Mouse (Mus musculus): ENCODE results near the gene Vmn1r31.

Gene Vmn1r31

GRCm38 (mm10) chr6:58475230-58475629, at the start of gene Vmn1r31:
Gene Vmn1r31 (minus strand): TSS chr6:58475330.
- DNase-seq (ENCODE audit: low spot score) = no peak

GRCm38 (mm10) chr6:58443285-58443684, 31.8 kb downstream of the Vmn1r31 start, which contains the start of gene Vmn1r30:
Gene Vmn1r30 (minus strand): TSS chr6:58443385.
- no peak for DNase-seq (ENCODE audit: low spot score)
